Mouse (Mus musculus): ENCODE results near the gene Mif.

DNA sequence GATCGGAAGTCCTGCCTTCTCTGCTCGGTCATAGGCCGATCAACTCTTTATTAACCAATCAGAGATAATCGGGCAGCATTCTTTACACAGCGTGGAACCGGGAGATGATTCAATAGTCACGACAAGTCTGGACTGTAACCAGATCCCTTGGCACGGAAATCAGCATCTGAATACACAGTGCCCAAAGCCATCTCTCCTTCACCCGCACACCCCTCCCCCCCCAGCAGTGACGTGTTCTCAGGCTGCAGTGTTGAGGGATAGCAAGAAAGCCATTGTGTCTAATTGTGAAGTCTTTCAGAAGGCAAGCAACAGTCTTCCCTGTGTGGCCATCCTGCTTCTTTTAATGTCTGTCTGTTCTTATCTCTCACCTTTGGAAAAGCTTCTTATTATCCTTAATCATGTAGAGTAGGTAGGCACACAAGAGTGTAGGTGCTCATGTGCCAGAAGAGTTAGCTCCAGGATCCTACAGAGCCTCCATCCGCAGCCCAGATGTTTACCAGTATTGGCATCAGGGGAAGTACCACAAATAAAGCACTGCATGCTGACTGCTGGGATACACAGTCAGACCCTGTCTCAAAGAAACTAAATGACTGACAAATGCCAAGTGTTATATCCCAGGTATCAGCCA, 13.0 kb upstream of the Mif start:
- TF ChIP-seq CTCF (IDR thresholded peaks at IDR 0.05; ENCODE audit: insufficient read depth, low read length) (no peak), POLR2A (IDR thresholded peaks at IDR 0.05; ENCODE audit: borderline replicate concordance, extremely low read depth, low read depth, low read length) (no peak)
